Mouse (Mus musculus): ENCODE measurements around the gene AC131692.1. TPM values are rescaled to one million over a fixed set of nuclear protein-coding genes. Genes with fewer than 3 reads are reported as not detected.

Gene AC131692.1
- polyA plus RNA-seq, 1 experiment from 2014 or later: 0.22 TPM

- no peaks in the 10 kb centered on the region for H3K27me3 ChIP-seq (replicated peaks; ENCODE audit: control insufficient read depth, insufficient read depth, low read length)
- peak overlapping the region; percentile 48 for H3K4me3 ChIP-seq (ENCODE audit: low read depth, low read length)
- H3K36me3 ChIP-seq (ENCODE audit: control insufficient read depth, insufficient read depth, low read length): peaks cover 25% of the 10 kb centered on the region
- H3K9ac ChIP-seq (ENCODE audit: low read length): peak overlapping the region; percentile 55; the same call in 1 of the 2 replicates
- DNase-seq (ENCODE audit: low spot score) (no peak), ATAC-seq (replicated peaks; ENCODE audit: low FRiP score, low TSS enrichment, low read depth) (no peak)
- peak overlapping the region; percentile 96 for H3K4me2 ChIP-seq (ENCODE audit: low read length)
- no peaks in the 10 kb centered on the region for H3K9me3 ChIP-seq (ENCODE audit: control insufficient read depth, low read length)
- peaks cover 23% of the 10 kb centered on the region for H3K4me1 ChIP-seq (replicated peaks; ENCODE audit: control insufficient read depth, insufficient read depth, low read length)
- H3K27ac ChIP-seq (ENCODE audit: low read depth): peak overlapping the region; percentile 74; the same call in 1 of the 2 replicates
- 33% methylated on average over 5 of the region's 5 CpGs for WGBS
These were observed 27.6 kb upstream of the AC131692.1 start for GRCm38 (mm10) chr19:6066571-6066970.

GRCm38 (mm10) chr19:6067011-6067723 lies 27.1 kb upstream of the AC131692.1 start:
- H3K4me2 ChIP-seq (ENCODE audit: low read length): peak overlapping the region; percentile 96
- H3K4me1 ChIP-seq (replicated peaks; ENCODE audit: control insufficient read depth, insufficient read depth, low read length): peaks cover 18% of the 10 kb centered on the region
- no peaks in the 10 kb centered on the region for H3K9me3 ChIP-seq (ENCODE audit: control insufficient read depth, low read length)
- no peaks in the 10 kb centered on the region for H3K27me3 ChIP-seq (replicated peaks; ENCODE audit: control insufficient read depth, insufficient read depth, low read length)
- H3K27ac ChIP-seq (ENCODE audit: low read depth): peak overlapping the region; percentile 74
- ATAC-seq (replicated peaks; ENCODE audit: low FRiP score, low TSS enrichment, low read depth) (peak; percentile 70), DNase-seq (ENCODE audit: low spot score) (peak; percentile 92)
- under 1% methylated on average over 29 of the region's 30 CpGs for WGBS
- H3K4me3 ChIP-seq (ENCODE audit: low read depth, low read length): peak overlapping the region; percentile 48
- H3K36me3 ChIP-seq (ENCODE audit: control insufficient read depth, insufficient read depth, low read length): peaks cover 26% of the 10 kb centered on the region
- H3K9ac ChIP-seq (ENCODE audit: low read length): peak overlapping the region; percentile 55

- peaks cover 32% of the 10 kb centered on the region for H3K36me3 ChIP-seq (ENCODE audit: control insufficient read depth, insufficient read depth, low read length)
- peak within 1 kb of the TSS; percentile 96 for H3K4me2 ChIP-seq (ENCODE audit: low read length)
- no peaks in the 10 kb centered on the region for H3K27me3 ChIP-seq (replicated peaks; ENCODE audit: control insufficient read depth, insufficient read depth, low read length)
- peaks cover 12% of the 10 kb centered on the region for H3K4me1 ChIP-seq (replicated peaks; ENCODE audit: control insufficient read depth, insufficient read depth, low read length)
- H3K4me3 ChIP-seq (ENCODE audit: low read depth, low read length): peak within 1 kb of the TSS; percentile 48
- H3K9ac ChIP-seq (ENCODE audit: low read length): peak within 1 kb of the TSS; percentile 55
- DNase-seq (ENCODE audit: low spot score) (peak; percentile 86), ATAC-seq (replicated peaks; ENCODE audit: low FRiP score, low TSS enrichment, low read depth) (peak; percentile 93)
- H3K9me3 ChIP-seq (ENCODE audit: control insufficient read depth, low read length): no peaks in the 10 kb centered on the region
- whole genome bisulfite sequencing: 8% methylated on average over 33 of the region's 33 CpGs
- peak within 1 kb of the TSS; percentile 74 for H3K27ac ChIP-seq (ENCODE audit: low read depth)
These were observed 26.3 kb upstream of the AC131692.1 start, which contains the start of gene Tm7sf2 for GRCm38 (mm10) chr19:6067724-6068415. TSS of gene Tm7sf2 (minus strand) at chr19:6068373.

- H3K4me3 ChIP-seq (ENCODE audit: low read depth, low read length): no peak overlapping the region
- no peaks in the 10 kb centered on the region for H3K27me3 ChIP-seq (replicated peaks; ENCODE audit: control insufficient read depth, insufficient read depth, low read length)
- no peak overlapping the region for H3K27ac ChIP-seq (ENCODE audit: low read depth)
- H3K36me3 ChIP-seq (ENCODE audit: control insufficient read depth, insufficient read depth, low read length): peaks cover 40% of the 10 kb centered on the region
- no peak overlapping the region for H3K4me2 ChIP-seq (ENCODE audit: low read length)
- ATAC-seq (replicated peaks; ENCODE audit: low FRiP score, low TSS enrichment, low read depth): no peak
- WGBS: 71% methylated on average over 4 of the region's 4 CpGs
- H3K9ac ChIP-seq (ENCODE audit: low read length): no peak overlapping the region
- no peak for DNase-seq (ENCODE audit: low spot score)
- peaks cover 12% of the 10 kb centered on the region for H3K4me1 ChIP-seq (replicated peaks; ENCODE audit: control insufficient read depth, insufficient read depth, low read length)
- no peaks in the 10 kb centered on the region for H3K9me3 ChIP-seq (ENCODE audit: control insufficient read depth, low read length)
These were observed 25.3 kb upstream of the AC131692.1 start for GRCm38 (mm10) chr19:6068951-6069350.

- no peaks in the 10 kb centered on the region for H3K9me3 ChIP-seq (ENCODE audit: control insufficient read depth, low read length)
- peaks cover 12% of the 10 kb centered on the region for H3K4me1 ChIP-seq (replicated peaks; ENCODE audit: control insufficient read depth, insufficient read depth, low read length)
- H3K9ac ChIP-seq (ENCODE audit: low read length): no peak overlapping the region
- H3K27ac ChIP-seq (ENCODE audit: low read depth): no peak overlapping the region
- H3K36me3 ChIP-seq (ENCODE audit: control insufficient read depth, insufficient read depth, low read length): peaks cover 43% of the 10 kb centered on the region
- H3K4me3 ChIP-seq (ENCODE audit: low read depth, low read length): no peak overlapping the region
- 92% methylated on average over 10 of the region's 10 CpGs for WGBS
- DNase-seq (ENCODE audit: low spot score) (no peak), ATAC-seq (replicated peaks; ENCODE audit: low FRiP score, low TSS enrichment, low read depth) (no peak)
- H3K4me2 ChIP-seq (ENCODE audit: low read length): no peak overlapping the region
- H3K27me3 ChIP-seq (replicated peaks; ENCODE audit: control insufficient read depth, insufficient read depth, low read length): no peaks in the 10 kb centered on the region
These were observed 24.4 kb upstream of the AC131692.1 start for GRCm38 (mm10) chr19:6069851-6070250.

- 92% methylated on average over 31 of the region's 31 CpGs for WGBS
- H3K4me1 ChIP-seq (replicated peaks; ENCODE audit: control insufficient read depth, insufficient read depth, low read length): peaks cover 12% of the 10 kb centered on the region
- H3K27me3 ChIP-seq (replicated peaks; ENCODE audit: control insufficient read depth, insufficient read depth, low read length): no peaks in the 10 kb centered on the region
- H3K9me3 ChIP-seq (ENCODE audit: control insufficient read depth, low read length): no peaks in the 10 kb centered on the region
- H3K4me2 ChIP-seq (ENCODE audit: low read length): no peak overlapping the region
- H3K36me3 ChIP-seq (ENCODE audit: control insufficient read depth, insufficient read depth, low read length): peaks cover 52% of the 10 kb centered on the region
- DNase-seq (ENCODE audit: low spot score) (no peak), ATAC-seq (replicated peaks; ENCODE audit: low FRiP score, low TSS enrichment, low read depth) (no peak)
- H3K4me3 ChIP-seq (ENCODE audit: low read depth, low read length): no peak overlapping the region
- H3K9ac ChIP-seq (ENCODE audit: low read length): no peak overlapping the region
- H3K27ac ChIP-seq (ENCODE audit: low read depth): no peak overlapping the region
These were observed 23.5 kb upstream of the AC131692.1 start for GRCm38 (mm10) chr19:6070571-6071250.

- Histone ChIP-seq H3K4me1 (replicated peaks; ENCODE audit: control insufficient read depth, insufficient read depth, low read length) (peaks cover 17% of the 10 kb centered on the region), H3K27me3 (replicated peaks; ENCODE audit: control insufficient read depth, insufficient read depth, low read length) (no peaks in the 10 kb centered on the region), H3K4me3 (ENCODE audit: low read depth, low read length) (no peak overlapping the region), H3K36me3 (ENCODE audit: control insufficient read depth, insufficient read depth, low read length) (peaks cover 52% of the 10 kb centered on the region), H3K4me2 (ENCODE audit: low read length) (no peak overlapping the region), H3K9ac (ENCODE audit: low read length) (no peak overlapping the region), H3K27ac (ENCODE audit: low read depth) (no peak overlapping the region), H3K9me3 (ENCODE audit: control insufficient read depth, low read length) (no peaks in the 10 kb centered on the region)
- ATAC-seq (replicated peaks; ENCODE audit: low FRiP score, low TSS enrichment, low read depth) (no peak), DNase-seq (ENCODE audit: low spot score) (no peak)
- WGBS: 92% methylated on average over 19 of the region's 19 CpGs
These were observed 23.0 kb upstream of the AC131692.1 start for GRCm38 (mm10) chr19:6071261-6071660.

- WGBS: 94% methylated on average over 5 of the region's 5 CpGs
- Histone ChIP-seq H3K9me3 (ENCODE audit: control insufficient read depth, low read length) (no peaks in the 10 kb centered on the region), H3K27me3 (replicated peaks; ENCODE audit: control insufficient read depth, insufficient read depth, low read length) (no peaks in the 10 kb centered on the region), H3K9ac (ENCODE audit: low read length) (no peak overlapping the region), H3K4me3 (ENCODE audit: low read depth, low read length) (no peak overlapping the region), H3K4me1 (replicated peaks; ENCODE audit: control insufficient read depth, insufficient read depth, low read length) (peaks cover 8% of the 10 kb centered on the region), H3K27ac (ENCODE audit: low read depth) (no peak overlapping the region), H3K4me2 (ENCODE audit: low read length) (no peak overlapping the region), H3K36me3 (ENCODE audit: control insufficient read depth, insufficient read depth, low read length) (peaks cover 52% of the 10 kb centered on the region)
- DNase-seq (ENCODE audit: low spot score): no peak
- ATAC-seq (replicated peaks; ENCODE audit: low FRiP score, low TSS enrichment, low read depth): no peak
These were observed 20.3 kb upstream of the AC131692.1 start for GRCm38 (mm10) chr19:6073889-6074288.
